In the genomic region with DNA sequence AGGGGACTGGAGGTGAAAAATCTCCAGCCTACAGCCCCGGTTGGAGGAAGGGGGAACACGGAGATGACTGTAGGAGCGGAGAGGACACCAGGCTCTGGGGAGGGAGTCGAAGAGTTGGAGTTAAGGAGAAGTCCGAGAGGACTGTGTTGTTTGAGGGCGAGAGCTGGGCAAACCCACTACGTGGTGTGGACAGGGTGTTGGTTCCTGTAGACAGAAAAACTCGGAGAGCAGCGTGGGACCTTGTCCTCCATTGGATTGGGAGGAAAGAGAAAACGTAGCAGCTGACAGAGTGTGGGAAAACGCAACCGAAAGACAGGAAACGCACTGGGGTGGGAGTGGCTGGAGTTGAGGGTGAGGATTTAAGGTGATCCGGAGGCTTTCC, we compare ENCODE assay signal across 8 mouse cellular contexts. TPM values are rescaled to one million over a fixed set of nuclear protein-coding genes. Genes with fewer than 3 reads are reported as not detected.
DNase-seq lines count a peak whose midpoint lies in the region; ATAC-seq and TF ChIP-seq lines count a peak whose summit lies in the region.

No protein-coding gene starts in this region.

- H3K27me3 ChIP-seq in cerebellum, adult 2 months (ENCODE audit: control insufficient read depth, insufficient read depth, low read length): no peaks in the 10 kb centered on the region
- no peaks in the 10 kb centered on the region for H3K27me3 ChIP-seq in intestine, embryonic 15.5 days (replicated peaks)

- H3K9me3 ChIP-seq in intestine, embryonic 15.5 days: no peaks in the 10 kb centered on the region

- DNase-seq in cerebellum, adult 2 months: no peak
- no peak for DNase-seq in cerebellum, postnatal 36 days
- peak; percentile 75 for DNase-seq in adrenal gland, postnatal 10 days
- peak; percentile 97 for DNase-seq in heart, adult 11 months
- peak; percentile 60 for DNase-seq in lung, adult 2 months
- no peak for DNase-seq in right cerebral cortex, adult 18-20 months

- WGBS in cerebellum, adult 2 months: under 1% methylated on average over 14 of the region's 14 CpGs
- WGBS in intestine, embryonic 15.5 days: 0% methylated on average over 14 of the region's 14 CpGs
- WGBS in lung, adult 2 months: under 1% methylated on average over 14 of the region's 14 CpGs
- WGBS in olfactory bulb, adult 2 months: under 1% methylated on average over 14 of the region's 14 CpGs

- peak overlapping the region; percentile 92 for H3K9ac ChIP-seq in intestine, embryonic 15.5 days

- peak overlapping the region; percentile 88 for H3K4me2 ChIP-seq in intestine, embryonic 15.5 days (replicated peaks)

- no peak for TF ChIP-seq CTCF in cerebellum, adult 2 months (IDR thresholded peaks at IDR 0.05; ENCODE audit: borderline replicate concordance, insufficient read depth, low read depth, low read length)
- no peak for TF ChIP-seq CTCF in lung, adult 2 months (IDR thresholded peaks at IDR 0.05; ENCODE audit: insufficient read depth, low read length)
- no peak for TF ChIP-seq CTCF in olfactory bulb, adult 2 months (IDR thresholded peaks at IDR 0.05; ENCODE audit: insufficient read depth, low read depth, low read length)

- peak overlapping the region; percentile 63 for H3K27ac ChIP-seq in cerebellum, adult 2 months (ENCODE audit: insufficient read depth, low read length)
- peak overlapping the region; percentile 92 for H3K27ac ChIP-seq in intestine, embryonic 15.5 days
- H3K27ac ChIP-seq in olfactory bulb, adult 2 months (ENCODE audit: insufficient read depth, low read depth, low read length): peak overlapping the region; percentile 74

- TF ChIP-seq POLR2A in cerebellum, adult 2 months (IDR thresholded peaks at IDR 0.05; ENCODE audit: borderline replicate concordance, insufficient read depth, low read length): no peak
- peak; percentile 71; the same call in 1 of the 2 replicates for TF ChIP-seq POLR2A in lung, adult 2 months (IDR thresholded peaks at IDR 0.05; ENCODE audit: borderline replicate concordance, extremely low read depth, low read depth, low read length)
- TF ChIP-seq POLR2A in olfactory bulb, adult 2 months (IDR thresholded peaks at IDR 0.05; ENCODE audit: insufficient read depth, low read depth, low read length): no peak

- no peaks in the 10 kb centered on the region; the same call in 1 of the 2 replicates for H3K4me1 ChIP-seq in cerebellum, adult 2 months (ENCODE audit: control insufficient read depth, insufficient read depth, low read length)
- H3K4me1 ChIP-seq in intestine, embryonic 15.5 days (replicated peaks): peaks cover 23% of the 10 kb centered on the region
- peaks cover 2% of the 10 kb centered on the region; the same call in 1 of the 2 replicates for H3K4me1 ChIP-seq in lung, adult 2 months (ENCODE audit: control insufficient read depth, insufficient read depth, low read length)
- peaks cover 15% of the 10 kb centered on the region for H3K4me1 ChIP-seq in olfactory bulb, adult 2 months (ENCODE audit: control insufficient read depth, insufficient read depth, low read length)

- peak overlapping the region; percentile 65 for H3K4me3 ChIP-seq in cerebellum, adult 2 months (replicated peaks; ENCODE audit: insufficient read depth, low read depth, low read length)
- peak overlapping the region; percentile 85 for H3K4me3 ChIP-seq in intestine, embryonic 15.5 days (replicated peaks)
- peak overlapping the region; percentile 86 for H3K4me3 ChIP-seq in lung, adult 2 months (replicated peaks; ENCODE audit: extremely low read depth, low read depth, low read length)
- peak overlapping the region; percentile 92 for H3K4me3 ChIP-seq in olfactory bulb, adult 2 months (ENCODE audit: insufficient read depth, low read depth, low read length)

- peak; percentile 1; the same call in 1 of the 2 replicates for ATAC-seq in intestine, embryonic 15.5 days

- H3K36me3 ChIP-seq in intestine, embryonic 15.5 days: peaks cover 32% of the 10 kb centered on the region

RNA-seq across cellular contexts. Expression of a gene that starts 0.6 kb away (rescaled TPM):
- polyA plus RNA-seq in cerebellum, adult 2 months (2012; rRNA removed): 28.6 and 30.4 TPM in 2 replicates
- total RNA-seq in adrenal gland, postnatal 10 days (2021): 10 to 100 TPM; 25.4 to 26.3 TPM
- 37.5 and 39.1 TPM in 2 replicates for polyA plus RNA-seq in intestine, embryonic 15.5 days (2015; fragmentation: Nextera tagmentation; extraction: Ambion mirVana)
- 33.7 and 35.9 TPM in 2 replicates for polyA plus RNA-seq in lung, adult 2 months (2012; rRNA removed)
- not detected in 2 replicates for polyA plus RNA-seq in olfactory bulb, adult 2 months (2012; ENCODE audit: insufficient read depth, insufficient read length, low replicate concordance, missing spikeins)

RNA-seq across cellular contexts. Expression of a gene that starts 4.9 kb away (rescaled TPM):
- polyA plus RNA-seq in cerebellum, adult 2 months (2012; rRNA removed): 0.48 and 0.65 TPM in 2 replicates
- total RNA-seq in adrenal gland, postnatal 10 days (2021): not detected
- polyA plus RNA-seq in intestine, embryonic 15.5 days (2015; fragmentation: Nextera tagmentation; extraction: Ambion mirVana): 0.18 and 0.21 TPM in 2 replicates
- polyA plus RNA-seq in lung, adult 2 months (2012; rRNA removed): 0.33 and 0.41 TPM in 2 replicates
- polyA plus RNA-seq in olfactory bulb, adult 2 months (2012; ENCODE audit: insufficient read depth, insufficient read length, low replicate concordance, missing spikeins): not detected in 2 replicates

RNA-seq across cellular contexts. Expression of a gene that starts 5.8 kb away (rescaled TPM):
- polyA plus RNA-seq in cerebellum, adult 2 months (2012; rRNA removed): 27.7 and 28.5 TPM in 2 replicates
- 100 to 1,000 TPM; 131 to 150 TPM for total RNA-seq in adrenal gland, postnatal 10 days (2021)
- 35.6 and 39.3 TPM in 2 replicates for polyA plus RNA-seq in intestine, embryonic 15.5 days (2015; fragmentation: Nextera tagmentation; extraction: Ambion mirVana)
- 225 and 249 TPM in 2 replicates for polyA plus RNA-seq in lung, adult 2 months (2012; rRNA removed)
- 118 TPM in 1 of 2 replicates, not detected in the other for polyA plus RNA-seq in olfactory bulb, adult 2 months (2012; ENCODE audit: insufficient read depth, insufficient read length, low replicate concordance, missing spikeins)

RNA-seq across cellular contexts. Expression of a gene that starts 5.8 kb away (rescaled TPM):
- 30.2 and 33.4 TPM in 2 replicates for polyA plus RNA-seq in cerebellum, adult 2 months (2012; rRNA removed)
- 10 to 100 TPM; 29.2 to 34.3 TPM for total RNA-seq in adrenal gland, postnatal 10 days (2021)
- 14.4 and 16.2 TPM in 2 replicates for polyA plus RNA-seq in intestine, embryonic 15.5 days (2015; fragmentation: Nextera tagmentation; extraction: Ambion mirVana)
- 65.1 and 92.1 TPM in 2 replicates for polyA plus RNA-seq in lung, adult 2 months (2012; rRNA removed)
- polyA plus RNA-seq in olfactory bulb, adult 2 months (2012; ENCODE audit: insufficient read depth, insufficient read length, low replicate concordance, missing spikeins): not detected in 2 replicates

RNA-seq across cellular contexts. Expression of a gene that starts 19.4 kb away (rescaled TPM):
- polyA plus RNA-seq in cerebellum, adult 2 months (2012; rRNA removed): 2.2 and 2.3 TPM in 2 replicates
- 10 to 100 TPM; 13.4 to 15.8 TPM for total RNA-seq in adrenal gland, postnatal 10 days (2021)
- polyA plus RNA-seq in intestine, embryonic 15.5 days (2015; fragmentation: Nextera tagmentation; extraction: Ambion mirVana): 5.7 and 7.1 TPM in 2 replicates
- polyA plus RNA-seq in lung, adult 2 months (2012; rRNA removed): 1.2 and 3.0 TPM in 2 replicates
- not detected in 2 replicates for polyA plus RNA-seq in olfactory bulb, adult 2 months (2012; ENCODE audit: insufficient read depth, insufficient read length, low replicate concordance, missing spikeins)

Comparison
In these comparisons a context has a peak if more than half of its experiments do, and no peak if none do; other contexts are left out.
1. DNase-seq: peak in adrenal gland, postnatal 10 days (single experiment), heart, adult 11 months (single experiment) and lung, adult 2 months (single experiment); none in cerebellum, adult 2 months (0 of 2), cerebellum, postnatal 36 days (0 of 2) and right cerebral cortex, adult 18-20 months (single experiment).
2. RNA of a gene that starts 0.6 kb away (polyA plus RNA-seq): 37.5 to 39.1 TPM in intestine, embryonic 15.5 days, 33.7 to 35.9 TPM in lung, adult 2 months and 28.6 to 30.4 TPM in cerebellum, adult 2 months; not detected in olfactory bulb, adult 2 months; every median in the first group is over 10 times any median in the second.
3. Peak in every context shown above with its lines, with median percentiles within 50 percentile points of each other: H3K27ac ChIP-seq and H3K4me3 ChIP-seq.